Mouse (Mus musculus) spleen, adult 2 months (tissue): ENCODE data around the gene Atp6v1e1. TPM values are rescaled to one million over a fixed set of nuclear protein-coding genes. Genes with fewer than 3 reads are reported as not detected.
A peak's percentile ranks its signal among the peaks of the same experiment; 100 is the strongest.

Experiments used
- DNase-seq, 2 experiments: peaks; one replicate each; pipeline versions ENCODE4 v3.0.0 to v3.0.0-alpha.2; 2012 to 2021; ENCODE audit warnings: low spot score in 2 of 2, low read depth in 1 of 2
- H3K27ac ChIP-seq: fragments of 200-500 bp; 2 replicates; pipeline ENCODE4 v1.5.1; 2012; ENCODE audit warnings: low read length, inconsistent platforms; ENCODE audit not compliant: insufficient read depth
- H3K27me3 ChIP-seq: fragments of 200-500 bp; 2 replicates; pipeline ENCODE4 v1.6.1; 2012; ENCODE audit warnings: mild to moderate bottlenecking, moderate library complexity, low read length, inconsistent platforms; ENCODE audit not compliant: control insufficient read depth, insufficient read depth
- H3K36me3 ChIP-seq: fragments of 200-500 bp; 2 replicates; pipeline ENCODE4 v1.6.1; 2012; ENCODE audit warnings: mild to moderate bottlenecking, low read length, inconsistent platforms; ENCODE audit not compliant: control insufficient read depth, insufficient read depth
- H3K4me1 ChIP-seq: fragments of 200-500 bp; 2 replicates; pipeline ENCODE4 v1.6.1; 2011; ENCODE audit warnings: inconsistent platforms; ENCODE audit not compliant: control insufficient read depth, insufficient read depth, insufficient read length
- H3K4me3 ChIP-seq: fragments of 200-500 bp; 2 replicates; pipeline ENCODE4 v1.5.1; 2011; ENCODE audit warnings: mild to moderate bottlenecking, inconsistent platforms; ENCODE audit not compliant: insufficient read depth, insufficient read length; ENCODE audit errors: extremely low read depth
- CTCF ChIP-seq: fragments of 200-500 bp; IDR thresholded peaks from 2 replicates; pipeline ENCODE4 v1.5.1; 2011; ENCODE audit warnings: mild to moderate bottlenecking, inconsistent platforms; ENCODE audit not compliant: insufficient read depth, insufficient read length, insufficient replicate concordance; ENCODE audit errors: extremely low read depth
- POLR2A ChIP-seq: fragments of 200-500 bp; IDR thresholded peaks from 2 replicates; pipeline ENCODE4 v1.6.1; 2011; ENCODE audit warnings: low read depth, low read length, inconsistent platforms
- WGBS: fragments of 180-500 bp; shearing (Covaris S2); methylation state at CpG from one replicate; pipeline ENCODE4 v1.1.7; 2018; 5-methylcytosine and 5-hydroxymethylcytosine counted together
- polyA plus RNA-seq: library from polyadenylated mRNA; depleted of rRNA; stranded (reverse); fragments of >200 nt; gene quantifications from 2 replicates; pipeline ENCODE4 v1.2.3, GENCODE M21; 2012

Gene Atp6v1e1
- polyA plus RNA-seq, 1 experiment, result 59.8 TPM

- Histone ChIP-seq H3K27me3 (no peaks in the 10 kb centered on the region), H3K27ac (no peak overlapping the region), H3K4me3 (no peak overlapping the region), H3K4me1 (no peaks in the 10 kb centered on the region; the same call in 1 of the 2 replicates), H3K36me3 (peaks cover 51% of the 10 kb centered on the region)
- WGBS, result 95% methylated on average over 2 of the region's 2 CpGs
- TF ChIP-seq CTCF, result no peak
- no peak for DNase-seq
Observed at GRCm38 (mm10) chr6:120796111-120796510, 26.5 kb downstream of the Atp6v1e1 start.

DNA sequence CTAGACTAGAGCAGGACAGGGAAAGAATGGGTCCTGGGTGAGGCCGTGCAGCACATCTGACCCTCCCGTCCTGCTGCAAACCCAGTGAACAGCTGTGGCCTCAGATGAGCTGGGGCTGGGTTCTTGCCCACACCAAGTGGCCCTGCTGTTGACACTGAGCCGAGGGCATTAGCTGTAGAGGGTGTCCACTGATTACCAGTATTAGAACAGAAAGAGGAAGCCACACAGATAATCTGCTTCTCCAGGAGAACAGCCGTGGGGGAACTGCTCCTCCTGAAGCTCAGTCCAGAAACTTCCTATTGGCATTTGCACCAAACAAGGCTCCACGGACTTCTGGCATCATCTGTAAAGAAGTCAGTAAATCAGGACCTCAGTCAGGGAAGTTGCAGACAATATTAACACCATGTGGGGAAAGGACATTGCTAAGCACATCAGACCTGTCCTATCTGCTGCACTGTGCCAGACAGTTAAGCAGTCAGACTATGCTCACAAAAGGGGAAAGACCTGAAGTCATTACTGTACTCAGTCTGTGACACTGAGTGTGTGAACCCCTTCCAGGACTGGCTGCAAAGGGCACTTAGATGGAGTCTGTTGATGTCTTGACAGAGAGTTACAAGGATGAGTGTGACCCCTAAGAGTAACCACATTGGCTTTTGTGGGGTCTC lies 27.0 kb downstream of the Atp6v1e1 start:
- DNase-seq, result no peak
- H3K4me3 ChIP-seq, result no peak overlapping the region
- H3K4me1 ChIP-seq, result no peaks in the 10 kb centered on the region; the same call in 1 of the 2 replicates
- 75% methylated on average over 5 of the region's 5 CpGs for WGBS
- H3K36me3 ChIP-seq, result peaks cover 48% of the 10 kb centered on the region
- no peak overlapping the region for H3K27ac ChIP-seq
- TF ChIP-seq CTCF, result no peak
- no peak for TF ChIP-seq POLR2A
- H3K27me3 ChIP-seq, result no peaks in the 10 kb centered on the region

GRCm38 (mm10) chr6:120792947-120793346 lies 29.6 kb downstream of the Atp6v1e1 start:
- Histone ChIP-seq H3K4me3 (no peak overlapping the region), H3K4me1 (no peaks in the 10 kb centered on the region), H3K27me3 (no peaks in the 10 kb centered on the region), H3K36me3 (peaks cover 38% of the 10 kb centered on the region), H3K27ac (no peak overlapping the region)
- DNase-seq, result no peak
- 91% methylated on average over 8 of the region's 8 CpGs for WGBS
- TF ChIP-seq CTCF (no peak), POLR2A (no peak)

DNA sequence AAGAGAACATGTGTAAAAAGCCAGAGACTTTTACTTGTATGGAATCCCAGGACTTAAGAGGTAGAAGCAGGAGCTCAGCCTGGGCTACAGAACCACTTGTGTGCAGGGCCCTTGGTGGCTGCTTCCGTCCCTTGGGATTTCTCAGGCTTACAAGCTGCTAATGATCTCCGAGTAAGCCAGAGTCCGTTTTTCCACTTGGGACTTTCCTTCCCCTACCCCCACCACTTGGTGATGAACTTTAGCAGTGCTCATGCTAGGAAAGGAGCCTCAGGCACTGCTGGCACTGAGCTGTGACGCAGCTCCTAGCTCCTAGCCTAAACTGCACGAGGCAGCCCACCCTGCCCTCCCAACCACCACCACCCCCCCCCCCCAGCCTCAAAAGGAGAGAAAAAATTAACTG lies 31.9 kb downstream of the Atp6v1e1 start:
- TF ChIP-seq CTCF (no peak), POLR2A (no peak)
- no peaks in the 10 kb centered on the region for H3K27me3 ChIP-seq
- WGBS, result 81% methylated on average over 5 of the region's 5 CpGs
- H3K27ac ChIP-seq, result no peak overlapping the region
- no peak for DNase-seq
- H3K4me3 ChIP-seq, result no peak overlapping the region
- H3K4me1 ChIP-seq, result no peaks in the 10 kb centered on the region
- peaks cover 23% of the 10 kb centered on the region for H3K36me3 ChIP-seq

GRCm38 (mm10) chr6:120790153-120790552 lies 32.4 kb downstream of the Atp6v1e1 start:
- H3K4me3 ChIP-seq, result no peak overlapping the region
- H3K36me3 ChIP-seq, result peaks cover 18% of the 10 kb centered on the region
- 78% methylated on average over 11 of the region's 11 CpGs for WGBS
- TF ChIP-seq POLR2A, result no peak
- TF ChIP-seq CTCF, result no peak
- H3K27ac ChIP-seq, result no peak overlapping the region
- no peaks in the 10 kb centered on the region for H3K27me3 ChIP-seq
- no peak for DNase-seq
- H3K4me1 ChIP-seq, result no peaks in the 10 kb centered on the region

GRCm38 (mm10) chr6:120788904-120789303 lies 33.7 kb downstream of the Atp6v1e1 start:
- no peaks in the 10 kb centered on the region for H3K27me3 ChIP-seq
- TF ChIP-seq CTCF, result no peak
- TF ChIP-seq POLR2A, result no peak
- H3K4me3 ChIP-seq, result no peak overlapping the region
- no peak overlapping the region for H3K27ac ChIP-seq
- DNase-seq, result peak in 1 of 2 experiments; percentile 22
- no peaks in the 10 kb centered on the region for H3K4me1 ChIP-seq
- peaks cover 12% of the 10 kb centered on the region for H3K36me3 ChIP-seq

DNA sequence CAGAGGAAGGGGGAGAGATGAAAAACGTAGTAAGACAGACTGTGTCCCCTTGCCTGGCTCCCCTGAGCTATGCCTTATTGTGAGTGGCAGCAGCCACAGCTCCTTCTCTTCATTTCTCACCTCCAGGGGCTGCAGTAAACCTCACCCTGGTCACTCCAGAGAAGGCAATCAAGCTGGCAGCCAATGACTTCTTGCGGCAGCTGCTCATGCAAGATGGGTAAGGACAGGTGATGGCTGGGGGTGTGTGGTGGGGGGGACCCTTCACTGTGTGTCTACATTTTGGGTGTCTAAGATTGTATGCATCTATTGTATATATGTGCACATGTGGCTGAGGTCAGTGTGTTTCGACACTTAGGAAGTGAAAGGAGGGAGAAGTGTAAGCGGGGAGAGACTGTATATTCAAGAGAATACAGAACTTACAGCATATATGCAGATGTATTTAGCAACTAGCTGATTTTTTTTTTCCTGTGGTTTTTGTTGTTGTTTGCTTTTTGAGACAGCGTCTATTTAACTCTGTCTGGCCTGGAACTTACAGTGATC lies 34.5 kb downstream of the Atp6v1e1 start:
- WGBS, result 83% methylated on average over 5 of the region's 5 CpGs
- TF ChIP-seq POLR2A, result no peak
- no peak for TF ChIP-seq CTCF
- DNase-seq, result no peak
- H3K27ac ChIP-seq, result no peak overlapping the region
- no peak overlapping the region for H3K4me3 ChIP-seq
- no peaks in the 10 kb centered on the region for H3K27me3 ChIP-seq
- H3K36me3 ChIP-seq, result peaks cover 8% of the 10 kb centered on the region
- no peaks in the 10 kb centered on the region for H3K4me1 ChIP-seq
